Comparison of ENCODE assay signal across 12 mouse cellular contexts in genomic region chr9:60251765-60252164, GRCm38 (mm10).
DNase-seq lines count a peak whose midpoint lies in the region; ATAC-seq and TF ChIP-seq lines count a peak whose summit lies in the region.
"Had no signal": no experiment of that assay in that cellular context is flagged by ENCODE, and none has a peak within 500 bp of the region (broad histone marks: within the 10 kb centered on the region; RNA-seq: fewer than 3 reads in every experiment).

No protein-coding gene starts in this region.

- H3K27ac ChIP-seq in CH12.LX (ENCODE audit: insufficient read depth, low read depth) = no peak overlapping the region
- H3K27ac ChIP-seq: embryonic facial prominence, embryonic 13.5 days; heart, embryonic 15.5 days; limb, embryonic 13.5 days; stomach, embryonic 15.5 days had no signal

- intact Hi-C loops in gastrocnemius, postnatal 14 days (cut with DNase I; ENCODE audit: low total_unique reads) = no loop called here
- intact Hi-C loops in gastrocnemius, postnatal 36 days (cut with DNase I) = no loop called here
- intact Hi-C loops in left cerebral cortex, postnatal 14 days (cut with DNase I) = loop anchor here (5.0 kb wide), 1 partner anchor 426 kb away; no protein-coding TSS in a partner anchor

- dilution Hi-C loops in CH12.LX (cut with MboI; ENCODE audit: extremely low pct_ligation_motif_present, extremely low pct_unique_long_range_greater_than_20kb, low sequenced_read_pairs) = no loop called here

- H3K4me2 ChIP-seq in CH12.LX (ENCODE audit: insufficient read depth, low read depth, poor library complexity, severe bottlenecking) = no peak overlapping the region
- H3K4me2 ChIP-seq: embryonic facial prominence, embryonic 13.5 days; heart, embryonic 15.5 days; limb, embryonic 13.5 days; stomach, embryonic 15.5 days had no signal

- no peak for TF ChIP-seq EP300 in CH12.LX (IDR thresholded peaks at IDR 0.05; ENCODE audit: low read length)

- H3K36me3 ChIP-seq in CH12.LX (replicated peaks in 1 of 2; ENCODE audit: control insufficient read depth in 1 of 2, insufficient read depth in 1 of 2, low read length in 1 of 2) = no peaks in the 10 kb centered on the region
- H3K36me3 ChIP-seq: embryonic facial prominence, embryonic 13.5 days; heart, embryonic 15.5 days; limb, embryonic 13.5 days; stomach, embryonic 15.5 days had no signal

- H3K9ac ChIP-seq in CH12.LX (ENCODE audit: insufficient read depth, low read depth) = no peak overlapping the region
- H3K9ac ChIP-seq: embryonic facial prominence, embryonic 13.5 days; heart, embryonic 15.5 days; limb, embryonic 13.5 days; stomach, embryonic 15.5 days had no signal

- H3K4me3 ChIP-seq in CH12.LX (replicated peaks in 1 of 3; ENCODE audit: low read depth in 2 of 3, low read length in 2 of 3, poor library complexity in 1 of 3) = no peak overlapping the region
- H3K4me3 ChIP-seq: embryonic facial prominence, embryonic 13.5 days; heart, embryonic 15.5 days; limb, embryonic 13.5 days; stomach, embryonic 15.5 days had no signal

- in situ Hi-C loops in CH12.LX (cut with MboI; ENCODE audit: low pct_ligation_motif_present, low pct_unique_long_range_greater_than_20kb, low sequenced_read_pairs) = no loop called here

- TF ChIP-seq POLR2A in CH12.LX (IDR thresholded peaks at IDR 0.05; ENCODE audit: low read depth, low read length) = no peak

- TF ChIP-seq CTCF in CH12.LX (conservative IDR thresholded peaks at IDR 0.05 in 1 of 2, IDR thresholded peaks at IDR 0.05 in 1 of 2; ENCODE audit: low read depth in 2 of 2, low read length in 2 of 2) = peak; percentile 23 to 70; a peak in 2 of 4 replicates

- H3K9me3 ChIP-seq in CH12.LX (replicated peaks; ENCODE audit: low read length) = peaks cover 5% of the 10 kb centered on the region
- H3K9me3 ChIP-seq: embryonic facial prominence, embryonic 13.5 days; heart, embryonic 15.5 days; limb, embryonic 13.5 days; stomach, embryonic 15.5 days had no signal

- H3K27me3 ChIP-seq in CH12.LX (replicated peaks) = no peaks in the 10 kb centered on the region
- H3K27me3 ChIP-seq: embryonic facial prominence, embryonic 13.5 days; heart, embryonic 15.5 days; limb, embryonic 13.5 days; stomach, embryonic 15.5 days had no signal

- DNase-seq in gastrocnemius, postnatal 14 days = peak; percentile 20
- DNase-seq in gastrocnemius, postnatal 36 days = no peak
- DNase-seq in left cerebral cortex, postnatal 14 days (ENCODE audit: low spot score in 2 of 2) = peak; percentile 27 to 30
- DNase-seq in left cerebral cortex, adult 8-10 months (ENCODE audit: low spot score in 2 of 2) = no peak
- DNase-seq in CH12.LX (ENCODE audit: extremely low read depth) = peak; percentile 36
- DNase-seq in B cell, adult 2 months = no peak
- DNase-seq in ovary, postnatal 14 days (ENCODE audit: low spot score) = no peak

- peak; percentile 65 for TF ChIP-seq RAD21 in CH12.LX (IDR thresholded peaks at IDR 0.05; ENCODE audit: low read depth, low read length)

- peak; percentile 56; the same call in 1 of the 2 replicates for ATAC-seq in common myeloid progenitor, adult 5-6 weeks (replicated peaks; ENCODE audit: low read depth, poor library complexity, severe bottlenecking)

- H3K4me1 ChIP-seq in CH12.LX (ENCODE audit: control insufficient read depth in 1 of 2, insufficient read depth in 2 of 2) = peaks cover 0 to 3% of the 10 kb centered on the region in 2 experiments; a peak in 1 of 4 replicates
- H3K4me1 ChIP-seq: embryonic facial prominence, embryonic 13.5 days; heart, embryonic 15.5 days; limb, embryonic 13.5 days; stomach, embryonic 15.5 days had no signal

- no peaks in the 10 kb centered on the region for H3K79me2 ChIP-seq in CH12.LX (replicated peaks; ENCODE audit: control insufficient read depth, extremely low read depth, insufficient read depth, poor library complexity, severe bottlenecking)

TF ChIP-seq in CH12.LX, 34 proteins besides CTCF, POLR2A, EP300 and RAD21:
- 0 out of 2 replicates have a peak, but pooled peaks have one; percentile 27 for TF ChIP-seq MYC (IDR thresholded peaks at IDR 0.05; ENCODE audit: low read depth, low read length)
- TF ChIP-seq SMC3 (IDR thresholded peaks at IDR 0.05; ENCODE audit: low read depth, low read length) = peak; percentile 64
- no peak for TF ChIP-seq MAZ (IDR thresholded peaks at IDR 0.05; ENCODE audit: low read depth, low read length)

Comparison
In these comparisons a context has a peak if more than half of its experiments do, and no peak if none do; other contexts are left out.
1. DNase-seq: peak in gastrocnemius, postnatal 14 days (single experiment), left cerebral cortex, postnatal 14 days (2 of 2) and CH12.LX (single experiment); none in gastrocnemius, postnatal 36 days (0 of 2), left cerebral cortex, adult 8-10 months (0 of 2), B cell, adult 2 months (0 of 2) and ovary, postnatal 14 days (single experiment).